Mouse (Mus musculus) intestine, embryonic 14.5 days (tissue): ENCODE results near the gene Nrd1. TPM values are rescaled to one million over a fixed set of nuclear protein-coding genes. Genes with fewer than 3 reads are reported as not detected.

Experiments used
- ATAC-seq: fragments of 200-750 bp; cut with Nextera tagmentation; replicated peaks from 2 replicates; pipeline ENCODE4 v1.8.0; 2017; ENCODE audit warnings: low read depth, moderate number of reproducible peaks, moderate TSS enrichment, moderate library complexity; ENCODE audit not compliant: low FRiP score, low TSS enrichment
- DNase-seq: peaks from one replicate; pipeline ENCODE4 v3.0.0-alpha.2; 2018; ENCODE audit warnings: low spot score
- H3K27ac ChIP-seq: fragments of 300-500 bp; sonication (generic); 2 replicates; pipeline ENCODE4 v1.5.1; 2014; ENCODE audit warnings: low read depth, mild to moderate bottlenecking, control low read depth
- H3K27me3 ChIP-seq: fragments of 300-500 bp; sonication (generic); replicated peaks from 2 replicates; pipeline ENCODE4 v1.6.1; 2014; ENCODE audit warnings: low read length, control low read depth; ENCODE audit not compliant: control insufficient read depth, insufficient read depth
- H3K36me3 ChIP-seq: fragments of 300-500 bp; sonication (generic); 2 replicates; pipeline ENCODE4 v1.6.1; 2014; ENCODE audit warnings: low read length, control low read depth; ENCODE audit not compliant: control insufficient read depth, insufficient read depth
- H3K4me1 ChIP-seq: fragments of 300-500 bp; sonication (generic); replicated peaks from 2 replicates; pipeline ENCODE4 v1.6.1; 2014; ENCODE audit warnings: low read length, control low read depth, mixed read lengths; ENCODE audit not compliant: control insufficient read depth, insufficient read depth
- H3K4me2 ChIP-seq: fragments of 300-500 bp; sonication (generic); 2 replicates; pipeline ENCODE4 v1.6.1; 2014; ENCODE audit warnings: low read length
- H3K4me3 ChIP-seq: fragments of 300-500 bp; sonication (generic); 2 replicates; pipeline ENCODE4 v1.5.1; 2014; ENCODE audit warnings: low read depth, low read length, control low read depth, mixed read lengths
- H3K9ac ChIP-seq: fragments of 300-500 bp; sonication (generic); 2 replicates; pipeline ENCODE4 v1.6.1; 2014; ENCODE audit warnings: mild to moderate bottlenecking, low read length
- H3K9me3 ChIP-seq: fragments of 300-500 bp; sonication (generic); 2 replicates; pipeline ENCODE4 v1.6.1; 2016; ENCODE audit warnings: low read length, control low read depth; ENCODE audit not compliant: control insufficient read depth
- WGBS: fragments of 180-500 bp; shearing (Covaris S2); extraction: QIAGEN DNeasy Blood & Tissue Kit; methylation state at CpG from one replicate; pipeline ENCODE4 v1.1.7; 2014; 5-methylcytosine and 5-hydroxymethylcytosine counted together
- polyA plus RNA-seq: library from polyadenylated mRNA; unstranded; fragments of >200 nt; fragmentation: Nextera tagmentation; extraction: Ambion mirVana; gene quantifications from 2 replicates; pipeline ENCODE4 v1.2.1, GENCODE M21; 2014

Gene Nrd1
- polyA plus RNA-seq, 1 experiment from 2014 or later: 45.8 TPM

DNA sequence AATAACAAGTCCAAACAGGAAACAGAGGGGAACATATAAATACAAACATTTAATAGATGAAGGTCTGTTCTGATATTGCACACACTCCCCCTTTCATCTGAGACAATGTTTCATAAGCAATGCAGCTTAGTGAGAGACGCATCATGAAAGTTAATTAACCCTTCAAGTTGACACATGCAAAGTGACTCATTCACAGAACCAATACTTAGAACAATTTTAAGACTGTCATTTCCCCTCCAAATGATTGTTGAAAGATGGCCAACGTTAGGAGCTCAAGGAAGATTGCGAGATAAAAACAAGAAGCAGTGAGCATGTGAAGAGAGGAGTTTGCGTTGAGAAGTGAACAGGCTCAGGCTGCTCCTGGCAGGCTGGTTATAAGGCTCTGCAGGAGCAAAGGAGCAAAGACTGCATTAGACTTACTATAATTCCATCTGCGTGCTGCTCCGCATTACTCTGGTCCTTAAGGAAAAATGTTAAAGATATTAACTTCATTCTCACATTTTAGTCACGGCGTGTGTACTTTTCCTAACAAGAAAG is 90.9 kb downstream of the Nrd1 start:
- no peaks in the 10 kb centered on the region for H3K27me3 ChIP-seq
- H3K36me3 ChIP-seq: peaks cover 9% of the 10 kb centered on the region
- no peak overlapping the region for H3K4me2 ChIP-seq
- 0 out of 2 replicates have a peak, but pooled peaks cover 4% of the 10 kb centered on the region for H3K4me1 ChIP-seq
- no peak for ATAC-seq
- DNase-seq: no peak
- no peaks in the 10 kb centered on the region for H3K9me3 ChIP-seq
- H3K4me3 ChIP-seq: no peak overlapping the region
- H3K9ac ChIP-seq: no peak overlapping the region
- WGBS: 88% methylated on average over 8 of the region's 8 CpGs
- H3K27ac ChIP-seq: no peak overlapping the region

DNA sequence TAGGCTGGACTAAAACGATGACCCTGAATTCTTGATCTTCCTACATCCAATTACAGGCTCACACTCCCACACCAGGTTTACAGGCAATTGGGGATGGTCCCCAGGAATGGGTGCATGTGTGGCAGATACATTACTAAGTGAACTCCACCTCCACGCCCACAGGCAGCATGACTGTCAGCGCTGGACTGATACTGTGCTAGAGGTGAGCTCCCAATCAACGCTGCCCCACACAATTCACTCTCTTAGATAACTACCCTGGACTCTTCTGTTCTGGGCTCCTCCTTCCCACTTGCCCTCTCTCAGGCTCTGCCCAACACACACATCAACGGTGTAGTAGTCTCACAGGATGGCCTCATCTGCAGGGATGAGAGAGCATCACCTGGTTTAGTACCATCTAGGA is 91.9 kb downstream of the Nrd1 start:
- Histone ChIP-seq H3K9ac (no peak overlapping the region), H3K9me3 (no peaks in the 10 kb centered on the region), H3K27me3 (no peaks in the 10 kb centered on the region), H3K4me2 (no peak overlapping the region), H3K4me1 (0 out of 2 replicates have a peak, but pooled peaks cover 4% of the 10 kb centered on the region), H3K36me3 (peaks cover 5% of the 10 kb centered on the region; the same call in 1 of the 2 replicates), H3K27ac (no peak overlapping the region), H3K4me3 (no peak overlapping the region)
- DNase-seq: no peak
- WGBS: 93% methylated on average over 5 of the region's 5 CpGs
- ATAC-seq: no peak

DNA sequence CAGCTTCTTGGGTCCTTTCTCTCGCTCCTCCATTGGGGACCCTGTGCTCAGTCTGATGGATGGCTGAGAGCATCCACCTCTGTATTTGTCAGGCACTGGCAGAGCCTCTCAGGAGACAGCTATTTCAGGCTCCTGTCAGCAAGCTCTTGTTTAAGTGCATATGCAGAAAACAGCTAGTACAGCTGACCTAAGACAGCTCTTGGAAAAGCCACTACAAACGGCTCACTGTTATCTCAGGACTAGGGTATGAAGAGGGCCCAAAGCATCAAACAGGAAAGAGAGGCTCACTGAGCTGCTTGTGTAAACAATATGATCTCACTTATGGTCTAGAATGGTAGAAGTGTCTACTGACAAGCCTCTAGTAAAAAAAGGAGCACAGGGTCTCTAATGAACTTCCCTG is 93.8 kb downstream of the Nrd1 start:
- no peak for DNase-seq
- 48% methylated on average over 2 of the region's 2 CpGs for WGBS
- no peak for ATAC-seq

DNA sequence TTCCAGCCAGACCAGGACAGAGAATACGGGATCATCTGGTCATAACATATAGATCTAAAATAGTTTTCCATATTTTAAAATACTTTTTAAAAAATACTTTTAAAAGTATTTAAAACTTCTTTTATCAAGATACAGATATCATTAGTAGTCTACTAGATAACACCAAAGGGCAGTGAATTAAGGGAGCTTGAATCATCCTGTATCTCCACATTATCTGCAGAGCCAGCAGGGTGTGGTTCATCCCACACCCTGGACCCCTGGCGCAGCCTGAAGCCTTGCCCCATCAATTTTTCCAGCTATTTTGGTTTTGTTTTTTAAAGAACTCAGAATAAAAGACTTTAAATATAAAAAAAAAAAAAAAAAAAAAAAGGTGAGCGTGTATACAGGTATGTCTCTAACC is 98.4 kb downstream of the Nrd1 start:
- ATAC-seq (no peak), DNase-seq (no peak)
- Histone ChIP-seq H3K4me2 (no peak overlapping the region), H3K4me1 (peaks cover 4% of the 10 kb centered on the region; the same call in 1 of the 2 replicates), H3K27me3 (no peaks in the 10 kb centered on the region), H3K4me3 (no peak overlapping the region), H3K36me3 (peaks cover 16% of the 10 kb centered on the region), H3K9ac (no peak overlapping the region), H3K27ac (no peak overlapping the region), H3K9me3 (no peaks in the 10 kb centered on the region)
- 84% methylated on average over 3 of the region's 3 CpGs for WGBS

More for the DNA sequence above, 93.8 kb downstream of the Nrd1 start:
- H3K36me3 ChIP-seq: peaks cover 5% of the 10 kb centered on the region; the same call in 1 of the 2 replicates
- H3K4me1 ChIP-seq: 0 out of 2 replicates have a peak, but pooled peaks cover 4% of the 10 kb centered on the region
- H3K4me2 ChIP-seq: no peak overlapping the region
- H3K27me3 ChIP-seq: no peaks in the 10 kb centered on the region
- no peak overlapping the region for H3K9ac ChIP-seq
- no peak overlapping the region for H3K27ac ChIP-seq
- H3K4me3 ChIP-seq: no peak overlapping the region
- H3K9me3 ChIP-seq: no peaks in the 10 kb centered on the region

DNA sequence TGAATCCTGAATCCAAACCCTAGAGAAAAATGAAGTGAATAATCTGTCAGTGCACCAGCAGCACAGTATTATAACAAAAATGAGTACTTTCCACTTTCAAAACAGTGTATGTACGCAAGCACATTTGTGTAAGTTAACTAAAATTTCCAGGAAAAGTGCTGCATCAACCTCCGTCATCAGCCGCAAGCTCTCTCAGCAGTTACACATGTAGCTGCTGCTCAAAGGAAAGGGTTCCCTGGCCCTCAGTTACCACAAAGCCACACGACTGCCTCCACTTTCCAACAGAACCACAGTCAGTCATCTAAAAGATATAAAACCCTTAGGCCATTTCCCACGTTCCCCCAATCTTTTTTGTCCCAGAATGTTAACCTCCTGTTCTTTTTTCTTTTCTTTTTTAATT is 102.1 kb downstream of the Nrd1 start:
- ATAC-seq (no peak), DNase-seq (no peak)
- no peak overlapping the region for H3K9ac ChIP-seq
- no peak overlapping the region for H3K27ac ChIP-seq
- H3K27me3 ChIP-seq: no peaks in the 10 kb centered on the region
- H3K4me2 ChIP-seq: no peak overlapping the region
- peaks cover 16% of the 10 kb centered on the region for H3K36me3 ChIP-seq
- WGBS: 89% methylated on average over 5 of the region's 5 CpGs
- no peaks in the 10 kb centered on the region for H3K9me3 ChIP-seq
- no peak overlapping the region for H3K4me3 ChIP-seq
- no peaks in the 10 kb centered on the region; the same call in 1 of the 2 replicates for H3K4me1 ChIP-seq

DNA sequence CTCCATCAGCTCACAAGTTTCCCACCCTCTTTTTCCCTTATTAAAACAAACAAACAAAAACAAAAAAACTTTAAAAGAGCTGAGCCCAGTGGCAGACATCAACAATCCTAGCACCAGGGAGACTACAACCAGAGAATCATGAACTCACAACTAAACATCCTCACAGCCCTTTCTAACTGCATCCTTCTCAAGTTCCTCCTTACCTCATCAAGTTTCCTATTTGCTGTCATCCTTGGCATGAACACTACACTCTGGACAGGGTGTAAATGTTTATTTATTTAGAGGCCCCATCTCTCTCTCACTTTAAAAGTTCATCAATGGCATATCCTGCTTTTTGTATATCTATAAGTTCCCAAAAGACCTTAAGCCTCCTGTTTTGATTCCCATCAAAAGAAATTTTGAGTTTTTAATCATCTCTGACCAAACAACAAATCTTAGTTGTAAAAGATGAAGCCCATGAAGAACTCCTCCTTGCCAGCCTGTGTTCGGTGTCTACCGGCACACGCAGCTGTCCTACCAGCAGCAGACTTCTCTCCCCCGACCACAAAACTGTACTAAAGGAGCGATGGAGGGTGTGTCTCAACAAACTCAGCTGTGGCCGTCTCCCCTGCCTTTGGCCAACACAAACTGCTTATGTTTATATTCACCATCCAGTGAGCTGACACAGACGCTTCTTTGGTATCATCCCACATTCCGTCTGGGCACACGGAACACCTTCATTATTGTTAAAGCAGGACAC is 102.9 kb downstream of the Nrd1 start:
- H3K9me3 ChIP-seq: no peaks in the 10 kb centered on the region
- WGBS: 43% methylated on average over 9 of the region's 9 CpGs
- no peak overlapping the region for H3K4me3 ChIP-seq
- H3K27me3 ChIP-seq: no peaks in the 10 kb centered on the region
- H3K9ac ChIP-seq: no peak overlapping the region
- H3K4me2 ChIP-seq: no peak overlapping the region
- no peaks in the 10 kb centered on the region; the same call in 1 of the 2 replicates for H3K4me1 ChIP-seq
- peaks cover 16% of the 10 kb centered on the region for H3K36me3 ChIP-seq
- DNase-seq (no peak), ATAC-seq (no peak)
- H3K27ac ChIP-seq: no peak overlapping the region

DNA sequence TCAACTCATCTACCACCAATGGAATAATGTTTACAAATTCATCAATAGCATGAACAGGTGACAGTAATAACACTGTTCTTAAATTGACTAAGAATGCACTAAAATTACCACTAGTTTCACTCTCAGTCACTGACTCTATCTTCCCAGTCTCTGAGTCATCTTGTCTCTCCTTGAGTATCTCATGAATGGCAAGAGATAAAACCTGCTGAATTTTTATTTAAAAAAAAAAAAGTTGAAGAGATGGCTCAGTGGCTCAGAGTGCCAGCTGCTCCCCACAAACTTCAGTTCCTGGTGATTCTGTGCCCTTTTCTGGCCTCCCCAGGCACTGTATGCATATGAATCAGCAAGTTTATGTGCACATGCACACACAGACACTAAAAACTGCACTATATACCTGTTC is 104.8 kb downstream of the Nrd1 start:
- Histone ChIP-seq H3K27ac (no peak overlapping the region), H3K4me3 (no peak overlapping the region), H3K4me1 (no peaks in the 10 kb centered on the region; the same call in 1 of the 2 replicates), H3K9me3 (no peaks in the 10 kb centered on the region), H3K27me3 (no peaks in the 10 kb centered on the region), H3K36me3 (peaks cover 15% of the 10 kb centered on the region), H3K4me2 (no peak overlapping the region), H3K9ac (no peak overlapping the region)
- DNase-seq (no peak), ATAC-seq (no peak)

DNA sequence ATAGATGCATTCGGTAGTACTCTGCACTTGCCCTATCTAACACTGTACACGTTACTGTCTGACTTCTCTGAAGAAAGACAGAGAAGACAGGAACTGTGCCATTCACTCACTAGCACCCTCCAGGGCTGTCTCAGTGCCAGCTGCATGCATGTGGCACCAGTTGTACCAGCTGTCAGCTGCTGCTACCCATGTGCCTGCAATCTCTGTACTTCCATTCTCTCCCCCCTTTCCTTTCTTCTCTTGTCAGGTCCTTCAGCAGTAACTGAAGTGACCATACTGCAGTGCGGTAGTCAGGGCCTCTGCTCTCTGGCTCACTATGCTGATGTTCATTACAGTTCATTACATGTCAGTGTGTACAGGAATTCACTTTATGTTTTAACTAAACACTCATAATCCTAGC is 105.6 kb downstream of the Nrd1 start:
- no peak overlapping the region for H3K4me3 ChIP-seq
- H3K27me3 ChIP-seq: no peaks in the 10 kb centered on the region
- H3K4me1 ChIP-seq: no peaks in the 10 kb centered on the region; the same call in 1 of the 2 replicates
- H3K27ac ChIP-seq: no peak overlapping the region
- no peak overlapping the region for H3K9ac ChIP-seq
- no peaks in the 10 kb centered on the region for H3K9me3 ChIP-seq
- peaks cover 8% of the 10 kb centered on the region for H3K36me3 ChIP-seq
- DNase-seq (no peak), ATAC-seq (no peak)
- WGBS: 85% methylated on average over 3 of the region's 3 CpGs
- H3K4me2 ChIP-seq: no peak overlapping the region

DNA sequence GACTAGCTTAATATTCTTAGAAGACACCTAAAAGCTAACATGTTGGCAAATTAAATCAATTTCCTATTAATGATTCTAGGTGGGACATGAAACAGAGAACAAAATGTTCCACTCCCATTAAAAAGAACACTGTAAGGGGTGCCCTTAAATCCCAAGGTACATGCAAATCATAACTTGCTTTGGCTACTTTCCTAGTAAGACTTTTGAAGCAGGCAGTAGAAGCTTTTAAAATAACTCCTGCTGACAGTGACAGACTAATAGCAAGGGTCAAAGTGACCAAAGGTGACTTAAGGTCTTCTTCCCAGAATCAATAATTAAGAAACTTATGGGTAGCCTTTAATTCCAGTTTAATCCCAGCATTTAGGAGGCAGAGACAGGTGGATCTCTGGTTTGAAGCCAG is 106.1 kb downstream of the Nrd1 start:
- Histone ChIP-seq H3K27me3 (no peaks in the 10 kb centered on the region), H3K4me2 (no peak overlapping the region), H3K9me3 (no peaks in the 10 kb centered on the region), H3K9ac (no peak overlapping the region), H3K4me1 (no peaks in the 10 kb centered on the region; the same call in 1 of the 2 replicates), H3K27ac (no peak overlapping the region), H3K4me3 (no peak overlapping the region), H3K36me3 (peaks cover 3% of the 10 kb centered on the region)
- DNase-seq (no peak), ATAC-seq (no peak)
